Mouse (Mus musculus) layer of hippocampus, adult 8-10 months (tissue): ENCODE measurements around the gene Fbln2. TPM values are rescaled to one million over a fixed set of nuclear protein-coding genes. Genes with fewer than 3 reads are reported as not detected.
A peak's percentile ranks its signal among the peaks of the same experiment; 100 is the strongest.
"Not testable (repeated sequence)": the region's sequence is repeated elsewhere in the genome, so short reads cannot be mapped to it uniquely, and the experiment has no call there.

Source experiments
- DNase-seq, 2 experiments: peaks; one replicate each; pipeline ENCODE4 v3.0.0; 2022; ENCODE audit warnings: low spot score in 2 of 2
- total RNA-seq, 4 experiments: library from RNA; stranded (reverse); gene quantifications; 2 replicates each; pipeline ENCODE4 v1.2.4; 2022

Fbln2 gene
- total RNA-seq, result 10 to 100 TPM; 10.3 to 13.7 (median 11.0) TPM

- not testable (repeated sequence) for DNase-seq
Observed at GRCm38 (mm10) chr6:91212155-91212554, at the start of gene Fbln2. TSS of gene Fbln2 (plus strand) at chr6:91212455.

GRCm38 (mm10) chr6:91163195-91163911 lies 48.9 kb upstream of the Fbln2 start:
- no peak for DNase-seq

- DNase-seq, result no peak
Observed at GRCm38 (mm10) chr6:91164584-91164983, 47.7 kb upstream of the Fbln2 start.

- peak; percentile 68 to 86 for DNase-seq
Observed at GRCm38 (mm10) chr6:91165210-91165609, 47.0 kb upstream of the Fbln2 start.

- no peak for DNase-seq
Observed at GRCm38 (mm10) chr6:91167828-91168227, 44.4 kb upstream of the Fbln2 start.

GRCm38 (mm10) chr6:91169129-91169528 lies 43.1 kb upstream of the Fbln2 start:
- DNase-seq, result no peak

- DNase-seq, result no peak
Observed at GRCm38 (mm10) chr6:91171396-91171895, 40.8 kb upstream of the Fbln2 start.

GRCm38 (mm10) chr6:91172381-91172780 lies 39.9 kb upstream of the Fbln2 start:
- no peak for DNase-seq

- DNase-seq, result peak in 1 of 2 experiments; percentile 64
Observed at GRCm38 (mm10) chr6:91173221-91173880, 38.9 kb upstream of the Fbln2 start.

- no peak for DNase-seq
Observed at GRCm38 (mm10) chr6:91174211-91174610, 38.0 kb upstream of the Fbln2 start.

- peak in 1 of 2 experiments; percentile 43 for DNase-seq
Observed at GRCm38 (mm10) chr6:91180767-91181171, 31.5 kb upstream of the Fbln2 start.

- DNase-seq, result peak; percentile 45 to 54
Observed at GRCm38 (mm10) chr6:91181320-91181719, 30.9 kb upstream of the Fbln2 start.

- no peak for DNase-seq
Observed at GRCm38 (mm10) chr6:91182075-91182490, 30.2 kb upstream of the Fbln2 start.

- DNase-seq, result no peak
Observed at GRCm38 (mm10) chr6:91183041-91183440, 29.2 kb upstream of the Fbln2 start.

- no peak for DNase-seq
Observed at GRCm38 (mm10) chr6:91183980-91184379, 28.3 kb upstream of the Fbln2 start.

GRCm38 (mm10) chr6:91184776-91185175 lies 27.5 kb upstream of the Fbln2 start:
- DNase-seq, result no peak

GRCm38 (mm10) chr6:91185502-91185901 lies 26.8 kb upstream of the Fbln2 start:
- DNase-seq, result no peak

- DNase-seq, result no peak
Observed at GRCm38 (mm10) chr6:91186161-91186931, 25.9 kb upstream of the Fbln2 start.

- DNase-seq, result no peak
Observed at GRCm38 (mm10) chr6:91186934-91187333, 25.3 kb upstream of the Fbln2 start.

- DNase-seq, result no peak
Observed at GRCm38 (mm10) chr6:91187871-91188270, 24.4 kb upstream of the Fbln2 start.

GRCm38 (mm10) chr6:91189971-91190370 lies 22.3 kb upstream of the Fbln2 start:
- no peak for DNase-seq

GRCm38 (mm10) chr6:91191465-91191864 lies 20.8 kb upstream of the Fbln2 start:
- DNase-seq, result no peak
